Mouse (Mus musculus) liver, embryonic 14.5 days (tissue): ENCODE measurements at regions not wholly inside any gene's neighbourhood (a gene's known extent, or its start where the extent isn't known, plus 50 kb on each side); places are given as distances from the start of the nearest gene placed in this dataset.

Experiments used
- CTCF ChIP-seq: IDR thresholded peaks from 2 replicates; pipeline ENCODE4 v1.5.1; 2016; ENCODE audit warnings: antibody characterized with exemption, low read depth, control low read depth
- EP300 ChIP-seq: IDR thresholded peaks from 2 replicates; pipeline ENCODE4 v1.6.1; 2016; ENCODE audit warnings: antibody characterized with exemption, low read depth

DNA sequence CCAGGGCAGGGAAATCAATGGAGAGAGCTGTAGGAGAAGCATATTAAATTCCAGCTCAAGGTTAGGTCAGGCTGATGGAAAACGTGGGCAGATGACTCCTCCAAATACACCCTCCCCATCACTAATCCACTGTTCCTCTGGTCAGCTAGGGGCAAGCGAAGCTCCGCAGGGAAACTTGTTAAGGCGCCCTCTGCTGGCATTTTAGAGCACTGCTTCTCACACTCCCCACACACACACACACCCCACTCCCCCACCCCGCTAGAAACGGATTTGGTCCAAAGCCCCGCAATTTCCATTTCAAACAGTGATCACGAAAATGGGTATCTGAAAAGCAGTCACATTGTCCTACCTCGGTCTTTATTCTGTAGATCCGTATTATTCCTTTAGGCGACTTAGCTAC lies 259.0 kb upstream of the Gpc5 start:
- TF ChIP-seq CTCF (peak; percentile 45), EP300 (no peak)
